Mouse (Mus musculus) stomach, embryonic 15.5 days (tissue): ENCODE measurements around the gene Gatb. TPM values are rescaled to one million over a fixed set of nuclear protein-coding genes. Genes with fewer than 3 reads are reported as not detected.

ENCODE experiments used
- ATAC-seq: fragments of 200-750 bp; cut with Nextera tagmentation; 2 replicates; pipeline ENCODE4 v1.8.0; 2017; ENCODE audit warnings: low read depth, moderate number of reproducible peaks, moderate TSS enrichment; ENCODE audit not compliant: insufficient read depth, low FRiP score
- H3K27ac ChIP-seq: fragments of 300-500 bp; sonication (generic); 2 replicates; pipeline ENCODE4 v1.5.1; 2015; ENCODE audit warnings: mild to moderate bottlenecking, inconsistent platforms
- H3K27me3 ChIP-seq: fragments of 300-500 bp; sonication (generic); replicated peaks from 2 replicates; pipeline ENCODE4 v1.6.1; 2015; ENCODE audit warnings: inconsistent platforms
- H3K36me3 ChIP-seq: fragments of 300-500 bp; sonication (generic); 2 replicates; pipeline ENCODE4 v1.6.1; 2015; ENCODE audit warnings: inconsistent platforms
- H3K4me1 ChIP-seq: fragments of 300-500 bp; sonication (generic); 2 replicates; pipeline ENCODE4 v1.6.1; 2015; ENCODE audit warnings: inconsistent platforms
- H3K4me2 ChIP-seq: fragments of 300-500 bp; sonication (generic); 2 replicates; pipeline ENCODE4 v1.6.1; 2015; ENCODE audit warnings: mild to moderate bottlenecking, inconsistent platforms
- H3K4me3 ChIP-seq: fragments of 300-500 bp; sonication (generic); replicated peaks from 2 replicates; pipeline ENCODE4 v1.5.1; 2015; ENCODE audit warnings: inconsistent platforms
- H3K9ac ChIP-seq: fragments of 300-500 bp; sonication (generic); 2 replicates; pipeline ENCODE4 v1.6.1; 2015; ENCODE audit warnings: inconsistent platforms
- H3K9me3 ChIP-seq: fragments of 300-500 bp; sonication (generic); 2 replicates; pipeline ENCODE4 v1.6.1; 2016; ENCODE audit warnings: inconsistent platforms
- WGBS: fragments of 180-500 bp; shearing (Covaris S2); methylation state at CpG from one replicate; pipeline ENCODE4 v1.1.7; 2015; 5-methylcytosine and 5-hydroxymethylcytosine counted together
- polyA plus RNA-seq: library from polyadenylated mRNA; unstranded; fragments of >200 nt; fragmentation: Nextera tagmentation; extraction: Ambion mirVana; gene quantifications from 2 replicates; pipeline ENCODE4 v1.2.1, GENCODE M21; 2015

The Gatb gene
- polyA plus RNA-seq: 22.2 and 22.9 TPM in 2 replicates

DNA sequence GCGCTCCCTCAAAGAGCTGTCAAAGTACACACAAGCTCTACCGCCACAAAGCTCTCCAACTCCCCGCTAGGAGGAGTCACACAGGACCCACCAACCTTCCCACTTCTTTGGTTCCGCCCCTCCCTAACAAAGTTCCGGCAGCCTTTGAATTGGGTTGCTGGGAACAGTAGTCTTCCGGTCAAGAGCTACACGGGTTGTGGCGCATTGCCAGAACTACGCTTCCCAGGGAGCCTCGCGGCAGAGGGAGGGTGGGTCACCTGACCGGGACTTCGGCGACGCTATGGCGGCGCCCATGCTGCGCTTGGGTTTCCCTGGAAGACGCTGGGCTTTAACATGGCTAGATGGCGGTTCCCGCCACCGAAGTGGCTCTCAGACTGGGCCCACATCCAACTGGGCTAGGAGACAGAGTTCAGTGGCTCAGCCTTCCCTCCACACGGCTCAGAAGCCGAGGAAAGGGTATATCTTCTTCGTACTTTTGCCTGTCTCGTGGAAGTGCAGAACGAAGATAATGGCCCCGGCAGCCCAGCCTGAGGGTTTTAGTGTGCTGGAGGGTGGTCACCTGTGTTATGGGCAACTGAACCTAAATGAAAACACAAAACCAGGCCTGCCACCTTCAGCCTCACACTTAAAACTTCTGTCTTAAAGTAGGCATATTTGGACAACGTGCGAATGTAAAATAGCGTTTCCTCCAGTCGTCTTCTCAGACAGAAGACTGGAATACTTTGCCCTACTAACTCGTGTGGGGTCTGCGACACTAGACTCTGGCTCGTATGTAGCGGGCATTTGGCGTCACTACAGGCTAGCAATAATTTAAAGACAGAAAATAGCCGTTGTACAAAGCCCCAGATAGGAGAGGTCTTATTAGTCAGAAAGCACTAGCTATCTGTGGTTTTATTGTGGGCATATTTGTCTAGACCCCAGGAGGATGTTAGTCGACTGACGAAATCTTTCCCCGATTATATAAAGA, at the start of gene Gatb:
Gatb (plus strand) TSS at position 256 of the 967 bp plus-strand sequence.
- Histone ChIP-seq H3K36me3 (no peaks in the 10 kb centered on the region), H3K27ac (peak within 1 kb of the TSS; percentile 23; the same call in 1 of the 2 replicates), H3K9ac (peak within 1 kb of the TSS; percentile 33; the same call in 1 of the 2 replicates), H3K9me3 (no peaks in the 10 kb centered on the region), H3K27me3 (no peaks in the 10 kb centered on the region), H3K4me3 (peak within 1 kb of the TSS; percentile 63), H3K4me2 (peak within 1 kb of the TSS; percentile 76), H3K4me1 (no peaks in the 10 kb centered on the region)
- 3% methylated on average over 41 of the region's 41 CpGs for WGBS
- ATAC-seq: peak; percentile 99

DNA sequence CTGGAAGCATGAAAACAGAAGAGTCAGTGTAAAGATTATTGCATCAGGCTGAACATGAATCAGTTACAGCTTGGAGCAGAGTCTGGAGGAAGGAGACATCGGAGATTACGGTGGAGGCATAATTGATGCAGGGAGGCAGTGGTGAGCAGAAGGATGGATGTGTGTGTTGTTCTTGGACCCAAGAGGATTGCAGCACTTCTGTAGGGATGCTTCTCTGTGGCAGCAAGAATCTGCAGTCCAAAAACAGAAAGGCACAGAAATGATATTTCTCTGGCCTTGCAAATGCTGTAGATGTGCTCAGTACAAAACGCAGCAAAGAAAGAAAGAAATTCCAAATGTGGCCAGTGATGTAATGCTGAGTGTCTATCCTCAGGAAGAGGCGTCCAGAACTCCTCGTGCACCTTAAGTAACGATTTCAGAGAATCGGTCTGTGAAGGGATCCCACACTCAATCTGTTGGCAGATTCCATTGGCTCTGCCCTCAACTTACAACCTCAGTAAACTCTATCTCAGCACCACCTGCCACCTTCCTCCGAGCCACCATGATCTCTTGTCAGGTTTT, 43.2 kb upstream of the Gatb start:
- Histone ChIP-seq H3K4me2 (no peak overlapping the region), H3K27me3 (no peaks in the 10 kb centered on the region), H3K9me3 (no peaks in the 10 kb centered on the region), H3K36me3 (no peaks in the 10 kb centered on the region), H3K4me3 (no peak overlapping the region), H3K4me1 (peaks cover 2% of the 10 kb centered on the region; the same call in 1 of the 2 replicates), H3K27ac (no peak overlapping the region), H3K9ac (no peak overlapping the region)
- no peak for ATAC-seq
- 85% methylated on average over 8 of the region's 8 CpGs for WGBS

DNA sequence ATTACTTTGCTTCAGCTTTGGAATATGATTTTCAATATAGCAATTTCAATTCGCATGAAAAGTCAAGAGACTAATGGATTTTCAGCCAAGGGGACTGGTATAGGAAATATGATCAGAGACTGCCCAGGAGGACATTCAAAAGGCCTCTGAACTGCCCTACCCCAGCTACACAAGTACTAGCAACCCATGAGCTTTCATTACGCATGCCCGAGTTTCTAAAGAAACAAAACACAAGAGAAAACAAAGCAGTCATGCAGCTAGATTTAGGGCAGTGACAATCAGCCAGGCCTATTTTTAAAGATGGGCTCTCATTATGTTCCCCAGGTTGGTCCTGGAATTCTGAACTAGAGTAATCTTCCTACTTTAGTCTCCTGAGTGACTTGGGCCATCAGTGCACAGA, 41.5 kb upstream of the Gatb start:
- WGBS: 87% methylated on average over 3 of the region's 3 CpGs
- Histone ChIP-seq H3K27me3 (no peaks in the 10 kb centered on the region), H3K4me2 (no peak overlapping the region), H3K27ac (no peak overlapping the region), H3K9me3 (no peaks in the 10 kb centered on the region), H3K9ac (no peak overlapping the region), H3K36me3 (no peaks in the 10 kb centered on the region), H3K4me3 (no peak overlapping the region), H3K4me1 (no peaks in the 10 kb centered on the region)
- ATAC-seq: no peak

DNA sequence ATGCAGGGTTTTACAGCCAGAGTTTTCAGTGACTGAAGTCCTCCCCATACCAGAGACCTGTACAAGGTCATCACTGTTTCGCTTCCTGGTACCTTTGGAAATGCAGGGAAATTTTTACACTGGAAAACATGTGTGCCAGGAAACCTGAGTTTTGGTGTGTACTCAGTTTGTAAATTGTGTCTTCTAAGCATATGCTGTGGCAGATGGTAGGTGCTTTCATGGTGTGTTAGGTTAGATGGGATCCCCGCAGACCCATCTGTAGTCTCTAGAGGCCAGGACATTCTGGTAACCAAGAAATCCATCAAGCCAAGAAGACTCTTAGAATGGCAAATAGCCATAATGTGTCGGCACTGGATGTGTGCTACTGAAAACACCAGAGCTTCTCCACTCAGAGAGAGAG, 38.9 kb upstream of the Gatb start:
- no peaks in the 10 kb centered on the region for H3K27me3 ChIP-seq
- H3K9me3 ChIP-seq: no peaks in the 10 kb centered on the region
- ATAC-seq: no peak
- no peaks in the 10 kb centered on the region for H3K36me3 ChIP-seq
- no peaks in the 10 kb centered on the region for H3K4me1 ChIP-seq
- H3K4me3 ChIP-seq: no peak overlapping the region
- no peak overlapping the region for H3K9ac ChIP-seq
- no peak overlapping the region for H3K27ac ChIP-seq
- WGBS: 79% methylated on average over 3 of the region's 3 CpGs
- no peak overlapping the region for H3K4me2 ChIP-seq

DNA sequence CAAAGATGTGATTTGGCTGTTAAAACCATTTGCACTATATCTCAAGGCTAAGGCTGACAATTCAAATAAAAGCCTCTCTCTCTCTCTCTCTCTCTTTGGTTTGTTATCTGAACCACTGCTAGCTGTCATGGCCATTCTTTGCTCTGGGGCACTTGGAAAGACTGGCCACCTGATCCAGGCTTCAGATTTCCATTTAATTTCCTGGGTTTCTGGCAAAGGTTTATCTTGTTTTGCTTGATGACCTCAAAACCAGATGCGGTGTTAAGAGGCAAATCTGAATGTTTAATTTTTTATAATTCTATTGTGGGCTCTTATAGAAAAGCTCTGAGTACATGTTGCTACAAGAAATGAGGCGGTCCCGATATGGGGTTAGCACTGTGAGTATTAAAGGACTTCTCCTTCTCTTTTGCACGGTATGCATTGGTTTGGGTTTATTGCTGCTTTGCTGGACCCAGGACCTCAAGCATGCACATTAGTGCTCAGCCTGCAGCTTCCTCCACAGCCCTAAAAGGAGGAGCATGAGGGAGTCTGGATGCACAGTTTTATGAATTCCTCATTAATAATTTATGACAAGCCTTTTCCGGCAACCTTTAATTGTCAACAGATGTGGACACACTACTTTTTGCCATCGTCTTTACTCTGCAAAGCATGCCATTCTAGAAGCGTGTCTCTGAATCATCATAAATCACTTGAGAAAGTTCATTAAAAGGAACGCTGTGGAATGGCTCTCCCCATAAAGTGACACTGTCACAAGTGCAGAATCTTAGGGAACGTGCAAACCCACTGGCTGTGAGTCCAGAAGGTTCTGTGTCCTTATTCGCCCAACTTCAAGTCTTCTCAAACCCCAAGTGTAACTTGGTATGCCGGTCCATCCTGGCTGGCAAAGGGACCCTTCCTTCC, 38.0 kb upstream of the Gatb start:
- no peak overlapping the region for H3K4me3 ChIP-seq
- H3K27ac ChIP-seq: no peak overlapping the region
- no peaks in the 10 kb centered on the region for H3K27me3 ChIP-seq
- H3K9me3 ChIP-seq: no peaks in the 10 kb centered on the region
- H3K4me2 ChIP-seq: no peak overlapping the region
- no peak for ATAC-seq
- H3K4me1 ChIP-seq: no peaks in the 10 kb centered on the region
- H3K36me3 ChIP-seq: no peaks in the 10 kb centered on the region
- no peak overlapping the region for H3K9ac ChIP-seq
- WGBS: 68% methylated on average over 11 of the region's 11 CpGs

DNA sequence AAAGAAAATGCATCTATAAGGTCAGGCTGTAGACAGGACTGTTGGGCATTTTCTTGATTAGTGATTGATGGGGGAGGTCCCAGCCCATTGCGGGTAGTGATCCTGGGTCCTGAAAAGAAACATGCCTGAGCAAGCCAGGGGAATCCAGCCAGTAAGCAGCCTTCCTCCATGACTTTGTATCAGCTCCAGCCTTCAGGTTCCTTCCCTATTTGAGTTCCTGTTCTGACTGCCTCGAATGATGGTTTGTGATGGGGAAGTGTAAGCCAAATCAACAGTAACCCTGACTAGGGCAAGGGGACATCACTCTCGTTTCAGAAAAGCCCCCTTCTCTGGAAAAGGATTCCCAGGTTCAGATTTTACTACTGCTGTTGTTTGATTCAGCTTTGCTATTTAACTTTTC, 31.2 kb upstream of the Gatb start:
- Histone ChIP-seq H3K4me3 (no peak overlapping the region), H3K27me3 (no peaks in the 10 kb centered on the region), H3K4me2 (no peak overlapping the region), H3K36me3 (no peaks in the 10 kb centered on the region), H3K4me1 (no peaks in the 10 kb centered on the region), H3K9ac (no peak overlapping the region), H3K9me3 (no peaks in the 10 kb centered on the region), H3K27ac (no peak overlapping the region)
- no peak for ATAC-seq
- WGBS: 65% methylated on average over 3 of the region's 3 CpGs

DNA sequence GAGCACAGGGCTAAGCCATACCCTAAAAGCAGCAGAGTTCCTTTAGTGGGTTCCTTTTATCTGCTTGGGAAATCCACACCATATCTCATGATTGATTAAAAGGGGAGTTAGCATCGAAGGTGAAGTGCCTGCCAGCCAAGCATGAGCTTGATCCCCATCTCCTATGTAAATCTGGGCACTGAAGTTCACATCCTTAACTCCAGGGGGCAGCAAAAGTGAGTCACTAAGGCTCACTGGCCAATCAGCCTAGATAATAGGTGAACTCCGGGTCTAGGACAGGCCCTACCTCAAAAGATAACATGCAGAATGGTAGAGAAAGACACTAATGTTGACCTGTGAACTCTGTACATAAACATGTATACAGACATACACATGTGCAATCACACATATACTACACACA, 30.3 kb upstream of the Gatb start:
- no peak overlapping the region for H3K4me3 ChIP-seq
- H3K36me3 ChIP-seq: no peaks in the 10 kb centered on the region
- H3K4me2 ChIP-seq: no peak overlapping the region
- WGBS: 53% methylated on average over 2 of the region's 2 CpGs
- H3K27ac ChIP-seq: no peak overlapping the region
- no peaks in the 10 kb centered on the region for H3K9me3 ChIP-seq
- H3K9ac ChIP-seq: no peak overlapping the region
- H3K4me1 ChIP-seq: no peaks in the 10 kb centered on the region
- no peak for ATAC-seq
- no peaks in the 10 kb centered on the region for H3K27me3 ChIP-seq

DNA sequence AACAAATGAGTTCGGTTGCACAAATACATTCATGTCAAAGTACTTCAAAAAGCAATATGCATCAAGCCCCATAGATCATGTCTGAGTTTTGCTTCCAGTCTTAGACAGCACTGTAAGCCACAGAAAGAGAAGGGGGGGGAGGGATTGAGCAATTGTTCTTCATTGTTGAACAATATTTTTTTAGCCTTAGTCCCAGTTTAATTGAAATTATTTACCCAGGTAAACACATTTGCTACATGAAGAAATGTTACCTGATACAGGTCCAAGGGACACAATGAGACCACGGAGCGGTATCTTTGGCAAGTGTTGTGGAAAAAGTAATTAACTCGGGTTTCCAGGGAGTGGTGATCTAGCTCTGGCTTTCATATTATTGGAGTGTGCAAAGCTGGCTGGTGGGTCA, 23.6 kb upstream of the Gatb start:
- H3K4me3 ChIP-seq: no peak overlapping the region
- no peak overlapping the region for H3K4me2 ChIP-seq
- WGBS: 61% methylated on average over 4 of the region's 4 CpGs
- H3K27ac ChIP-seq: no peak overlapping the region
- ATAC-seq: no peak
- no peaks in the 10 kb centered on the region for H3K36me3 ChIP-seq
- H3K27me3 ChIP-seq: no peaks in the 10 kb centered on the region
- H3K9ac ChIP-seq: no peak overlapping the region
- H3K9me3 ChIP-seq: no peaks in the 10 kb centered on the region
- H3K4me1 ChIP-seq: no peaks in the 10 kb centered on the region

DNA sequence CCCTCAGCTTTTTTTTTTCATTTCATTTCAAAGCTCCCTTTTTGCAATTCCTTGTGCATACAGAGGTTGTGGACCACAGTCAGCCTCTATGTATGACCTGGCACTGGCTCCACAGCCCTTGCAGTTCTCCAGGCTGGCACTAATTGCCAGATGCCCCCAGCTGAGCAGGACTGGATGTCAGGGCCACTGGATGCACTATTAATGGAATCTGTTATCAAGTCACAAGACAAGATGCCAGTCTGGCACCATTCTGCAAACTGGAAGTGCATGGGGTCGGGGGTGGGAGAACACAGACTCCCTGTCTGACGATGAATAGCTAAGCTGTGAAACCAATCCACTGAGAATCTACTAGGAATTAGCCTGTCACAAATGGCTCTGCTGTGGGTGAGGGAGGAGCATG, 22.6 kb upstream of the Gatb start:
- Histone ChIP-seq H3K27ac (no peak overlapping the region), H3K9me3 (no peaks in the 10 kb centered on the region), H3K4me2 (no peak overlapping the region), H3K27me3 (no peaks in the 10 kb centered on the region), H3K36me3 (no peaks in the 10 kb centered on the region), H3K4me3 (no peak overlapping the region), H3K9ac (no peak overlapping the region), H3K4me1 (no peaks in the 10 kb centered on the region)
- WGBS: 69% methylated on average over 2 of the region's 2 CpGs
- no peak; the same call in 1 of the 2 replicates for ATAC-seq

DNA sequence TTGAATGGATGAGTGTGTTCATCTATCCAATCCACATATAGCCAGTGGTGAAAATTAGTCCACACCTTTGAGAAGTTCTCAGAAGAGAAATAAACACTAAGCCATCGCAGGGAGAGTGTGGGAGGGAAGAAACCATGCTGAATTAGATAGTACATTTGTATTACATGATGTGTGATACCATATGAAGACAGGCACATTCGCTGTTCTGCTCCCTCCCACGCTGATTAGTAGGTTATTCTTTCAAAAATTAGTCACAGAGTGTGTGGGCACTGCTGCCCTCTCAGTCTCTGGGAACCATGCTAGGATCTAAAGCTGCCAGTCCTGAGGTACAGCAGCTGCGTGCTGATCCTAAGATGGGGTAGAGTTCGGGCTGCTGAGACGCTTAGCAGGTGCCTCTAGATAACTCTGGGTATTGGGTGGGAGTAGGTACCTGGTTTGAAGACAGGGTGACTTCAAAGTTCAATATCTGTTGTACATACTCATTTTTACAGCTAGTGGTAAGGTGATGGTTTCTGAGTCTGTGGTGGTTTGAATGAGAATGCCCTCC, 20.1 kb upstream of the Gatb start:
- Histone ChIP-seq H3K4me1 (no peaks in the 10 kb centered on the region), H3K4me2 (no peak overlapping the region), H3K27me3 (no peaks in the 10 kb centered on the region), H3K9ac (no peak overlapping the region), H3K4me3 (no peak overlapping the region), H3K9me3 (no peaks in the 10 kb centered on the region), H3K36me3 (no peaks in the 10 kb centered on the region), H3K27ac (no peak overlapping the region)
- WGBS: 81% methylated on average over 6 of the region's 6 CpGs
- no peak for ATAC-seq

DNA sequence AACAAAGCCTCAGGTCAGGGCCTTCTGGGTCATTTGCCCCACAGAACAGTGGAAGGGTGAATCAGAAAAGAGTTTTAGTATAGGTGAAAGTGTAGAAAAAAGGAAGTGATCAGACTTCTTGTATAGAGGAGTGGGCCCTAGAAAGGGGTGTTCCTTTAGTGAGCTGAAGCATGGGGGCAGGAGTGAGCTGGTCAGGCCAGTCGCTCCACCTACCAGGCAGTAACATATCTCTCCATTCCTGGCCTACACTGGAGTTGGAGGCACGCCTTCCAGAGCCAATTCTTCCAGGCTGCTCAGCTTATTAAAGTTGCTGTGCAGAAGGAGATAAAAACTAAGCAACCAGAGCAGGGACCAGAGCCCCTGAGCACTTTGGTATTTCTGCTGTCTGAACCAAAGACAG, 9.3 kb upstream of the Gatb start:
- Histone ChIP-seq H3K27ac (no peak overlapping the region), H3K36me3 (no peaks in the 10 kb centered on the region), H3K9ac (no peak overlapping the region), H3K4me1 (no peaks in the 10 kb centered on the region), H3K4me3 (no peak overlapping the region), H3K9me3 (no peaks in the 10 kb centered on the region), H3K27me3 (no peaks in the 10 kb centered on the region), H3K4me2 (no peak overlapping the region)
- 57% methylated on average over 2 of the region's 2 CpGs for WGBS
- no peak for ATAC-seq
